Mouse (Mus musculus) ES-E14 (cell line): ENCODE measurements around the gene Comtd1.

Source experiments
- CHD2 ChIP-seq: IDR thresholded peaks from 2 replicates; pipeline ENCODE4 v1.6.1; 2014; ENCODE audit warnings: mild to moderate bottlenecking, low read depth, low read length, inconsistent platforms
- MAFK ChIP-seq: IDR thresholded peaks from 2 replicates; pipeline ENCODE4 v1.6.1; 2014; ENCODE audit warnings: mild to moderate bottlenecking, low read depth, low read length, inconsistent platforms; ENCODE audit not compliant: insufficient read depth
- ZC3H11A ChIP-seq: IDR thresholded peaks from 2 replicates; pipeline ENCODE4 v1.6.1; 2012; ENCODE audit warnings: low read depth, mild to moderate bottlenecking, inconsistent platforms, low read length, borderline replicate concordance
- ZNF384 ChIP-seq: IDR thresholded peaks from 2 replicates; pipeline ENCODE4 v1.6.1; 2012; ENCODE audit warnings: low read depth, low read length, inconsistent platforms

DNA sequence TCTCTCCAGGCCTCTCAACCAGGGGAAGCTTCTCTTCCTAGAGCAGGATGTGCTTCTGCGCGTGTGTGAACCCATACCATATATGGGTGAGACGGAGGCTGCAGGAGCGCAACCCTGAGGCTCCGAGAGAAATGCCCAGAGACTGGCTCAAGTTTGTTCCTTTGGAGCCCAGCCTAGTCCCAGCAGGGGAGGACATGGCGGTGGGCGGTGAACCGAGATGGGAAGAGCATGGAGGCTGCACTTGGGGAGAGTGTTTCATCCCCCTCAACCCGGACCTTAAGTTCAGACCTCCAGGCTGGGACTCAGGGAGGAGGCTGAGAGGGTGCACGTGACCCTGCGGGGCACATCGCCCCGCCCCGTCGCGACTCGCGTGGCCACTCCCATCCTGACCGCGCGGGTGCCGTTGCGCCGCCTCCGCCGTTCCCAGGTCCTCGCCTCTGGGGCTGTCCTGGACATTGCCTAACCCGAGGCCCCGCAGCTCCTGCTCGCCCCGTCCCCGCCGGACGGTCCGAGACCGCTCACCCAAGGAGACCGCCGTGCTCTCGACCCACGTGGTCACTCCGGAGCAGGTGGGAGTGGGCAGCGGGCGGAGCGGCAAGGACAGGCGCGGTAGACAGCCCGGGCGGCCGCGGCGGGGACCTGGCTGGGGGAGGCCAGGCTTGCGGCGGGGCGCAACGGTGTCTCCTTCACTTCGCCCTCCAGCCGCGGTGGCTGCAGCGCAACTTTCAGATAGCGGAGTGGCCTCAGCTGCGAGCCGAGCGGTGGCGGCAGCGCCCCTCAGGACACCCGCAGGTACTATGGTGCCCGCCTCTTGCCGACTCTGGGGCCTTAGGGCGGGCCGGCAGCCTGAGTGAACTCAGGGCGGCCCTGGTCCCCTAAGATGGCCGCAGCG is 17.7 kb downstream of the Comtd1 start:
- TF ChIP-seq MAFK (no peak), ZNF384 (no peak), ZC3H11A (no peak), CHD2 (no peak)
